Mouse (Mus musculus) cerebellum, postnatal 25 days (tissue): Measurements from ENCODE around the gene Tnfrsf23.
"Not testable (repeated sequence)": the region's sequence is repeated elsewhere in the genome, so short reads cannot be mapped to it uniquely, and the experiment has no call there.

Experiments
- DNase-seq, 2 experiments: peaks; one replicate each; pipeline ENCODE4 v3.0.0; 2021; ENCODE audit warnings: mixed read lengths in 2 of 2

The Tnfrsf23 gene

GRCm38 (mm10) chr7:143681566-143681965 is 4.1 kb downstream of the Tnfrsf23 start:
- DNase-seq = no peak

DNA sequence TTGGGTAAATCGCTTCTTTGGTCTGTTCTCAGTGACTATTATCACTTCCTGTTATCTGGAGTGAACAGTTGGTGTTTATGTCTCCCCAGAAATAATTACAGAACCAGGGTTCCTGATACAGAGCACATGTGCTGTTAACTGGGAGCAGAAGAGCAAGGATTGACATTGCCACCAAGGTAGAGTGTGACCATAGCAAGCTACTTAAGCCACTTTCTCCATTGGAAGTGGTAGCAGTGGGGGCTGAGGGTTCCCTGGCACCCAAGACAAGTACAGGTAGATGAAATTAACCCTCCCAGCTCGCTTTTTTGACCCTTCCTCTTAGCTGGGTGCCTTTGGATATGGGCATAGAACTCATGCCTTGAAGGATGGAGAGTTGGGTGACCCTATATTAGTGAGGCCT is 4.8 kb downstream of the Tnfrsf23 start:
- DNase-seq = not testable (repeated sequence)

GRCm38 (mm10) chr7:143679650-143680049 is 6.0 kb downstream of the Tnfrsf23 start:
- not testable (repeated sequence) for DNase-seq

- DNase-seq = no peak
Observed at GRCm38 (mm10) chr7:143666427-143667311, 19.0 kb downstream of the Tnfrsf23 start.

GRCm38 (mm10) chr7:143663470-143663869 is 22.2 kb downstream of the Tnfrsf23 start:
- no peak for DNase-seq

- no peak for DNase-seq
Observed at GRCm38 (mm10) chr7:143660797-143661196, 24.9 kb downstream of the Tnfrsf23 start.

DNA sequence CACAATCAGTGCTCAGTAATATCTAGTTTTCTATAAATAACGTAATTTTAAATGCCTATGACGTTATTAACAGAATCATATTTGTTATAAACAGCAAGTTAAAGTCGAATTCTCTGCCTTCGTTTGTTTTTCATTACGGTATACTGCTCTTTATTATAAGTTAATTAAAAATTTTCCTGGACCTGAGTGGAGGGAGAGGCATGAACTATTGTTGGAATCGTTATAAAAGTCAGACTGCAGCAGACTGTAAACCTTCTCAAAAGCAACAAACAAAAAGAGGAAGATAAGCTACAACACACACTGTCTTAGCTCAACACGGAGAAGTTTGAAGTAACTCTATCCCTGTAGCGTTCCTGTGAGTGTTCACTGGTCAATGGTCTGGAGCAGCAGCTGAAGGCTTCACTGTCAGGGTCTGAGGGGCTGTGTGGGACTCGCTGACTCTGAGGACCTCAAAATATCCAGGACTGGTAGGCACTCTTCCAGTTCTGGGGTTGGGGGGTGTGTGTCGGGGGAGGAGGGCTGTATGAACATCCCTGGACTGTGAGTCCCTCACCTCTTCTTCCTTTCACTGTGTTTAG is 35.8 kb downstream of the Tnfrsf23 start:
- not testable (repeated sequence) for DNase-seq

- DNase-seq = peak; percentile 57 to 73
Observed at GRCm38 (mm10) chr7:143649034-143649768, 36.5 kb downstream of the Tnfrsf23 start, which contains the start of gene Tnfrsf22. TSS of gene Tnfrsf22 (minus strand) at chr7:143649661.

- DNase-seq = not testable (repeated sequence)
Observed at GRCm38 (mm10) chr7:143643949-143644348, 41.7 kb downstream of the Tnfrsf23 start.

DNA sequence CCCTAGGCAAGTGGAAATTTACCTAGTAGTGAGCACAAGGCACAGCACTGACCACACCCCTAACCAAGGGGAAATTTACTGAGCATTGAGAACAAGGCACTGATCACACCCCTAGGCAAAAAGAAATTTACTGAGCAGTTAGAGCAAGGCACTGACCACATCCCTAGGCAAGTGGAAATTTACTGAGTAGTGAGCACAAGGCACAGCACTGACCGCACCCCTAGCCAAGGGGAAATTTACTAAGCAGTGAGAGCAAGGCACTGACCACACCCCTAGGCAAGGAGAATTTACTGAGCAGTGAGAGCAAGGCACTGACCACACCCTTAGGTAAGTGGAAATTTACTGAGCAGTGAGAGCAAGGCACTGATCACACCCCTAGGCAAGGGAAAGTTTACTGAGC is 49.0 kb downstream of the Tnfrsf23 start:
- DNase-seq = no peak

- no peak for DNase-seq
Observed at GRCm38 (mm10) chr7:143631503-143631902, 54.2 kb downstream of the Tnfrsf23 start.

GRCm38 (mm10) chr7:143629501-143629900 is 56.2 kb downstream of the Tnfrsf23 start:
- no peak for DNase-seq

- DNase-seq = no peak
Observed at GRCm38 (mm10) chr7:143628540-143628939, 57.1 kb downstream of the Tnfrsf23 start, which contains the start of gene Tnfrsf26. TSS of gene Tnfrsf26 (minus strand) at chr7:143628722.

DNA sequence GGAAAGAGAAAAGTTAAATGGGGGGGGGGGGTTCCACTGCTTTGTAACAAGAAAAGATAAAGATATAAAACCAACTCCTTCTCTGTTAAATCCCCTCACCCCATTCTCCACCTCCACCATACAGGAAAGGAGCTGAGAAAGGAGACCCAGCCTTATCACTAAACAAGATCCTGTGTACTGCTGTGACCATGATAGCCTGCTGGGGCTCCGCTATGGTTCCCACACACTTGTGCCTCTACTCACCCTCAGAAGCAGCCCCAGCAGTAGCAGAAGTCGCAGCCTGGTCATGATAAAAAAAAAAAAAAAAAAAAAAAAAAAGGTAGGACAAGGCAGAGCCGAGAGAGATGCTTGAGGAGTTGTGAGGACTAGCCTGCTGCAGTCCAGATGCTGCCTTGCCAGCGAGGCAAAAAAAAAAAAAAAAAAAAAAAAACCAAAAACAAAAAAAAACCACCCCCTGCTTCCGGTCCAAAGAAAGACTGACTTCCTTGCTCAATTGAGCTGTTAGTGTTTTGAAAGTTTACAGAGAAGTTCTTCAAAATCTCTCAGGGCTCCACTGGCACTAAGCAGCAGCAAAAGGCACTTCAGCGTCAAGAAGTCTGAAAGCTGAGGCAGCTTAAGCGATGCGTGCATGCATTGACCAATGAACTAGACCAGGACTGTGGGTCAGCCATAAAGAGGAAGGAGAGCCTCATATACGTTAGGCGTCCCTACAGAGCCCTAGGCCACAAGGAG is 58.0 kb downstream of the Tnfrsf23 start:
- DNase-seq = no peak

DNA sequence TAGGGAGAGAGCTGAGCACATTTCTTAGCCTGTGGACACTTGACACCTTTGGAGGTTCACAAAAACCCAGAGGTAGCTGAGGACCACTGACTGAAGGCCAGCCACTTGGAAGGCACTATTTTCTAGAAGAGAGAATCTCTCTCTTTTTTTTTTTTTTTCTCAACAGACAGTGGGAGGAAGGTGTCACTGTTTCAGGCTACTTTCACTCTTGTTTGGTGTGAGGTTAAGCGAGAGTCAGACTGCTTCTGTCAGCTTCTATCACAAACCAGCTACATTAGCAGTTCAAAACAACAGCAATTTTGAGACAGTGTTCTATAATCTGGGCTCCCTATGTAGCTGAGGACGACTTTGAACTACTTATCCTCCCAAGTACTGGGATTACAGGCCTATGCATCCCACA is 59.5 kb downstream of the Tnfrsf23 start:
- no peak for DNase-seq

DNA sequence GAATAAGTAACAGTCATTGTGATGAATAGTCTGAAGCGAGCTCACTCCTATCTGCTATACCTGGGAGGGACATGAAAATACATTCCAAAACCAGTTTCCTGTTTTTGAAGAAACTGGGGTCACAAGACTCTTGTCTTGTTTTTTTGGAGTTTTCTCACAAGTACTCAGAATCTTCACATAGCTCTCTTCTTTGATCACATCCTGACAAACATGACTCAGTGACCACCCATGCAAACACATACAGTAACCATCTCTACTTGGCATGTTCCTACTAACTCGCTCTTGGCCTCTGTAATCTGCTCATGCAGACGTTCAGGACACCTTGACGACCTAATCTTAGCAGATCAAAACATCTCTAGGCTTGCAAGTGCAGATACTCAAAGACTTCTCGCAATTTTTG is 60.5 kb downstream of the Tnfrsf23 start:
- DNase-seq = no peak

GRCm38 (mm10) chr7:143624561-143624960 is 61.1 kb downstream of the Tnfrsf23 start:
- DNase-seq = no peak

GRCm38 (mm10) chr7:143620951-143621350 is 64.7 kb downstream of the Tnfrsf23 start:
- no peak for DNase-seq
